Mouse (Mus musculus): Measurements from ENCODE around the gene Ostf1. TPM values are rescaled to one million over a fixed set of nuclear protein-coding genes. Genes with fewer than 3 reads are reported as not detected.

The Ostf1 gene
- polyA plus RNA-seq, 1 experiment from 2014 or later: 106 TPM

DNA sequence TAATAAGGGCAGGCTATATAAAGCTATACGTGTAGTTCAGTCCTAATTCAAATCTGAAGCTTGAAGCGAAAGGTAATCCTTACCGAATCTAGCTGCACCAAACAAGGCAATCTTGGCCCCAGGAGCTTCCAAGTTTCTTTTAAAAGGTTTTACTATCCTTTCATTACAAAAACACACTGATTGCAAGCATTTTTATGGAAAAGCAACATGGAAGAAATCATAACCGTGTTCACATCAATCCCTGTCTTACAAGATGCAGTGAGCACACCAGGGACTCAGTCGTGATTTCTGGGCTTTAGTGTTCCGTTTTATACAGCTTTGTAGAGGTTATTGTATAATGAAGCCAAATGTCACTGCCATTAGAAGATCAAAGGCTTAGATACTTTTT is 16.9 kb upstream of the Ostf1 start:
- H3K9ac ChIP-seq (ENCODE audit: low read depth, low read length): no peak overlapping the region
- no peaks in the 10 kb centered on the region for H3K9me3 ChIP-seq (ENCODE audit: control insufficient read depth, low read length)
- H3K27me3 ChIP-seq (replicated peaks; ENCODE audit: control insufficient read depth, insufficient read depth, low read length): no peaks in the 10 kb centered on the region
- no peak for ATAC-seq
- no peaks in the 10 kb centered on the region for H3K36me3 ChIP-seq (ENCODE audit: control insufficient read depth, insufficient read depth, low read length)
- H3K4me2 ChIP-seq (ENCODE audit: low read depth, low read length): no peak overlapping the region
- H3K4me3 ChIP-seq (ENCODE audit: low read length): no peak overlapping the region
- H3K4me1 ChIP-seq (ENCODE audit: control insufficient read depth, insufficient read depth, low read length): no peaks in the 10 kb centered on the region
- no peak overlapping the region for H3K27ac ChIP-seq (ENCODE audit: low read length)
- WGBS: 79% methylated on average over 6 of the region's 6 CpGs

- Histone ChIP-seq H3K4me2 (ENCODE audit: low read depth, low read length) (no peak overlapping the region), H3K27me3 (replicated peaks; ENCODE audit: control insufficient read depth, insufficient read depth, low read length) (no peaks in the 10 kb centered on the region), H3K9me3 (ENCODE audit: control insufficient read depth, low read length) (no peaks in the 10 kb centered on the region), H3K27ac (ENCODE audit: low read length) (no peak overlapping the region), H3K9ac (ENCODE audit: low read depth, low read length) (no peak overlapping the region), H3K4me3 (ENCODE audit: low read length) (no peak overlapping the region), H3K4me1 (ENCODE audit: control insufficient read depth, insufficient read depth, low read length) (no peaks in the 10 kb centered on the region), H3K36me3 (ENCODE audit: control insufficient read depth, insufficient read depth, low read length) (no peaks in the 10 kb centered on the region)
- 58% methylated on average over 9 of the region's 9 CpGs for WGBS
- ATAC-seq: no peak
These were observed 16.3 kb upstream of the Ostf1 start for GRCm38 (mm10) chr19:18647775-18648557.

GRCm38 (mm10) chr19:18646853-18647420 is 15.3 kb upstream of the Ostf1 start:
- no peak for ATAC-seq
- Histone ChIP-seq H3K27me3 (replicated peaks; ENCODE audit: control insufficient read depth, insufficient read depth, low read length) (no peaks in the 10 kb centered on the region), H3K27ac (ENCODE audit: low read length) (no peak overlapping the region), H3K4me2 (ENCODE audit: low read depth, low read length) (no peak overlapping the region), H3K9me3 (ENCODE audit: control insufficient read depth, low read length) (no peaks in the 10 kb centered on the region), H3K36me3 (ENCODE audit: control insufficient read depth, insufficient read depth, low read length) (no peaks in the 10 kb centered on the region), H3K9ac (ENCODE audit: low read depth, low read length) (no peak overlapping the region), H3K4me3 (ENCODE audit: low read length) (no peak overlapping the region), H3K4me1 (ENCODE audit: control insufficient read depth, insufficient read depth, low read length) (no peaks in the 10 kb centered on the region)
- 68% methylated on average over 5 of the region's 5 CpGs for WGBS

- Histone ChIP-seq H3K27ac (ENCODE audit: low read length) (no peak overlapping the region), H3K9ac (ENCODE audit: low read depth, low read length) (no peak overlapping the region), H3K4me3 (ENCODE audit: low read length) (no peak overlapping the region), H3K4me1 (ENCODE audit: control insufficient read depth, insufficient read depth, low read length) (no peaks in the 10 kb centered on the region), H3K4me2 (ENCODE audit: low read depth, low read length) (no peak overlapping the region), H3K27me3 (replicated peaks; ENCODE audit: control insufficient read depth, insufficient read depth, low read length) (no peaks in the 10 kb centered on the region), H3K9me3 (ENCODE audit: control insufficient read depth, low read length) (no peaks in the 10 kb centered on the region), H3K36me3 (ENCODE audit: control insufficient read depth, insufficient read depth, low read length) (no peaks in the 10 kb centered on the region)
- 66% methylated on average over 3 of the region's 3 CpGs for WGBS
- ATAC-seq: no peak
These were observed 14.8 kb upstream of the Ostf1 start for GRCm38 (mm10) chr19:18646397-18646796.

DNA sequence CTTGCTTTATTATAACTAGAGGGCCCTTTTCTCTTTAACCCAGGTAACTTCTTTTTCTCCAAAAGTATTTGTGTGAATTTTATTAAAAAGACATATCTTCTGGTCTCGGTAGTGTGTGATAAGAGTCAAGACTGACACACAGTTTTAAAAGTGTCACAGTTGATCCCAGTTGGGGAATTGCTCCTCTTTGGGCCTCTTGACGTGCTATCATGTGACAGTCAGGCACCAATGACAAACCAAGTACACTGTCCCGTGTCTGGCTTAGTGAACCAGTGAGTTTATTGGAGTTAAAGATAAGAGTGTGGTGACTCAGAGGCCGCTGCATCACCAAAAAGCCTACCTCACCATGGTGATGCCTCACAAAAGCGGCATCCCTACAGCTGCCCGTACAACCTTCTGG is 12.5 kb upstream of the Ostf1 start:
- Histone ChIP-seq H3K27ac (ENCODE audit: low read length) (no peak overlapping the region), H3K4me1 (ENCODE audit: control insufficient read depth, insufficient read depth, low read length) (no peaks in the 10 kb centered on the region), H3K4me2 (ENCODE audit: low read depth, low read length) (no peak overlapping the region), H3K4me3 (ENCODE audit: low read length) (no peak overlapping the region), H3K9ac (ENCODE audit: low read depth, low read length) (no peak overlapping the region), H3K36me3 (ENCODE audit: control insufficient read depth, insufficient read depth, low read length) (no peaks in the 10 kb centered on the region), H3K9me3 (ENCODE audit: control insufficient read depth, low read length) (no peaks in the 10 kb centered on the region), H3K27me3 (replicated peaks; ENCODE audit: control insufficient read depth, insufficient read depth, low read length) (no peaks in the 10 kb centered on the region)
- peak; percentile 55; the same call in 1 of the 2 replicates for ATAC-seq
- 68% methylated on average over 6 of the region's 6 CpGs for WGBS

DNA sequence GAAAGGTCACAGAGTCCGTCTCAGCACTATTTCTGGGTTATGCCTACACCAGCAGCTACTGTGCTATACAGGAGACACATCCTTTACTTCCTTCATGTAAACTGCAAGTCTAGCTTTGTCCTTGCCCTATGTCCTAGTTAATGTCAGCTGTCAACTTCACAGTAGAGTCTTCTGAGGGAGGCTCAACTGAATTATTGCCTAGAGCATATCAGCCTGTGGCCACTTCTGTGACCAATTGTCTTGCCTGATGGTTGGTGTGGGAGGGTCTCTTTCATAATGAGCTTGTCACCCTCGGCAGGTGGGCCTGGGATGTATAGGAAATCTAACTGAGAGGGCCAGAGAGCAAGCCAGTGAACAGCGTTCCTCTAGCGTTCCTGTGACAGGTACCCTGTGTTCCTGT is 11.8 kb upstream of the Ostf1 start:
- Histone ChIP-seq H3K27ac (ENCODE audit: low read length) (no peak overlapping the region), H3K4me2 (ENCODE audit: low read depth, low read length) (no peak overlapping the region), H3K4me1 (ENCODE audit: control insufficient read depth, insufficient read depth, low read length) (no peaks in the 10 kb centered on the region), H3K4me3 (ENCODE audit: low read length) (no peak overlapping the region), H3K36me3 (ENCODE audit: control insufficient read depth, insufficient read depth, low read length) (no peaks in the 10 kb centered on the region), H3K9ac (ENCODE audit: low read depth, low read length) (no peak overlapping the region), H3K27me3 (replicated peaks; ENCODE audit: control insufficient read depth, insufficient read depth, low read length) (no peaks in the 10 kb centered on the region), H3K9me3 (ENCODE audit: control insufficient read depth, low read length) (no peaks in the 10 kb centered on the region)
- WGBS: 64% methylated on average over 4 of the region's 4 CpGs
- no peak for ATAC-seq

GRCm38 (mm10) chr19:18641001-18641400 is 9.4 kb upstream of the Ostf1 start:
- H3K4me2 ChIP-seq (ENCODE audit: low read depth, low read length): no peak overlapping the region
- no peaks in the 10 kb centered on the region for H3K9me3 ChIP-seq (ENCODE audit: control insufficient read depth, low read length)
- no peak overlapping the region for H3K4me3 ChIP-seq (ENCODE audit: low read length)
- H3K27ac ChIP-seq (ENCODE audit: low read length): no peak overlapping the region
- no peaks in the 10 kb centered on the region for H3K36me3 ChIP-seq (ENCODE audit: control insufficient read depth, insufficient read depth, low read length)
- no peaks in the 10 kb centered on the region for H3K4me1 ChIP-seq (ENCODE audit: control insufficient read depth, insufficient read depth, low read length)
- no peak overlapping the region for H3K9ac ChIP-seq (ENCODE audit: low read depth, low read length)
- WGBS: 74% methylated on average over 4 of the region's 4 CpGs
- no peak for ATAC-seq
- no peaks in the 10 kb centered on the region for H3K27me3 ChIP-seq (replicated peaks; ENCODE audit: control insufficient read depth, insufficient read depth, low read length)

DNA sequence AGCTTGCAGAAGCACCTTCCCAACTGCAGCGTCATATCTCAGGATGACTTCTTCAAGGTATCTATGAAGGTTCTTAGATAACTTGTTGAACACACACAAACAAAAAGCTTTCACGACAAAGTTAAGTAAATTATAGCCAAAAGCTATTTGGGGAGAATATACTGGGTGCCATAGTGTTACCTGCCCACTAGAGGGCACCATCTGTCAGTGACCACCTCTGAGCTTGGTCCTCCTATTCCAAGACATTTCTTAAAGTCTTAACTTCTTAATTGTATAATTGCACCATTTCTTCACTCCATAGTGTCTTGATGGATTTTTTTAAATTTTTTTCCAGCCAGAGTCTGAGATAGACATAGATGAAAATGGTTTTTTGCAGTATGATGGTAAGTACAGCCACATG is 7.9 kb upstream of the Ostf1 start:
- Histone ChIP-seq H3K27ac (ENCODE audit: low read length) (no peak overlapping the region), H3K9me3 (ENCODE audit: control insufficient read depth, low read length) (no peaks in the 10 kb centered on the region), H3K36me3 (ENCODE audit: control insufficient read depth, insufficient read depth, low read length) (no peaks in the 10 kb centered on the region), H3K27me3 (replicated peaks; ENCODE audit: control insufficient read depth, insufficient read depth, low read length) (no peaks in the 10 kb centered on the region), H3K4me1 (ENCODE audit: control insufficient read depth, insufficient read depth, low read length) (no peaks in the 10 kb centered on the region), H3K9ac (ENCODE audit: low read depth, low read length) (no peak overlapping the region), H3K4me3 (ENCODE audit: low read length) (no peak overlapping the region), H3K4me2 (ENCODE audit: low read depth, low read length) (no peak overlapping the region)
- no peak for ATAC-seq
- 29% methylated on average over 2 of the region's 2 CpGs for WGBS

DNA sequence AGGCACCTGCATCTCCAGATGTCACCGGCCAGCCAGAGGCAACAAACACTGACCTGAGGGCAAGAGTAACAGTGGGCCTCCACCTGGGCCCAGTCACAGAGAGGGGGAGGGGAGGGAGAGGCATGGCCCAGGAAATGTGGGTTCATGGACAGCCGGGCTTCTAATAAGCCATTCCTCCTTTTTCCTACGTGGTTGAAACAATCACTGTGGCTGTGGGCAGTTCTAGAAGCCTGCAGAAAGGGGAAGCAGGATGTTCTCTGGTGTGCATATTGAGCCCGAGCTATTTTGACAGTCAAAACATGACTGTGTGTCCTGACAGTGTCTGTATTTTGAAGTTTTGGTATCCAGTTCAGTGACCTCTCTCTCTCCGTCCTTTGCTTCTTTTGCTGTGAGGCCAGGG is 7.3 kb upstream of the Ostf1 start:
- 66% methylated on average over 5 of the region's 5 CpGs for WGBS
- H3K36me3 ChIP-seq (ENCODE audit: control insufficient read depth, insufficient read depth, low read length): no peaks in the 10 kb centered on the region
- no peaks in the 10 kb centered on the region for H3K4me1 ChIP-seq (ENCODE audit: control insufficient read depth, insufficient read depth, low read length)
- no peaks in the 10 kb centered on the region for H3K27me3 ChIP-seq (replicated peaks; ENCODE audit: control insufficient read depth, insufficient read depth, low read length)
- no peak for ATAC-seq
- H3K9me3 ChIP-seq (ENCODE audit: control insufficient read depth, low read length): no peaks in the 10 kb centered on the region
- H3K4me3 ChIP-seq (ENCODE audit: low read length): no peak overlapping the region
- no peak overlapping the region for H3K9ac ChIP-seq (ENCODE audit: low read depth, low read length)
- H3K27ac ChIP-seq (ENCODE audit: low read length): no peak overlapping the region
- no peak overlapping the region for H3K4me2 ChIP-seq (ENCODE audit: low read depth, low read length)

- 80% methylated on average over 5 of the region's 5 CpGs for WGBS
These were observed 6.3 kb upstream of the Ostf1 start for GRCm38 (mm10) chr19:18637954-18638353.

More at GRCm38 (mm10) chr19:18637954-18638353, 6.3 kb upstream of the Ostf1 start:
- H3K4me1 ChIP-seq (ENCODE audit: control insufficient read depth, insufficient read depth, low read length): no peaks in the 10 kb centered on the region
- no peak for ATAC-seq
- no peak overlapping the region for H3K4me3 ChIP-seq (ENCODE audit: low read length)
- no peaks in the 10 kb centered on the region for H3K27me3 ChIP-seq (replicated peaks; ENCODE audit: control insufficient read depth, insufficient read depth, low read length)
- H3K36me3 ChIP-seq (ENCODE audit: control insufficient read depth, insufficient read depth, low read length): no peaks in the 10 kb centered on the region
- no peaks in the 10 kb centered on the region for H3K9me3 ChIP-seq (ENCODE audit: control insufficient read depth, low read length)
- H3K9ac ChIP-seq (ENCODE audit: low read depth, low read length): no peak overlapping the region
- H3K4me2 ChIP-seq (ENCODE audit: low read depth, low read length): no peak overlapping the region
- H3K27ac ChIP-seq (ENCODE audit: low read length): no peak overlapping the region

Measured in intestine, embryonic 16.5 days (tissue).